Mouse (Mus musculus) intestine, embryonic 14.5 days (tissue): ENCODE results near the gene Ptprq. TPM values are rescaled to one million over a fixed set of nuclear protein-coding genes. Genes with fewer than 3 reads are reported as not detected.
A peak's percentile ranks its signal among the peaks of the same experiment; 100 is the strongest.

Experiments used
- ATAC-seq: fragments of 200-750 bp; cut with Nextera tagmentation; replicated peaks from 2 replicates; pipeline ENCODE4 v1.8.0; 2017; ENCODE audit warnings: low read depth, moderate number of reproducible peaks, moderate TSS enrichment, moderate library complexity; ENCODE audit not compliant: low FRiP score, low TSS enrichment
- DNase-seq: peaks from one replicate; pipeline ENCODE4 v3.0.0-alpha.2; 2018; ENCODE audit warnings: low spot score
- H3K27ac ChIP-seq: fragments of 300-500 bp; sonication (generic); 2 replicates; pipeline ENCODE4 v1.5.1; 2014; ENCODE audit warnings: low read depth, mild to moderate bottlenecking, control low read depth
- H3K27me3 ChIP-seq: fragments of 300-500 bp; sonication (generic); replicated peaks from 2 replicates; pipeline ENCODE4 v1.6.1; 2014; ENCODE audit warnings: low read length, control low read depth; ENCODE audit not compliant: control insufficient read depth, insufficient read depth
- H3K36me3 ChIP-seq: fragments of 300-500 bp; sonication (generic); 2 replicates; pipeline ENCODE4 v1.6.1; 2014; ENCODE audit warnings: low read length, control low read depth; ENCODE audit not compliant: control insufficient read depth, insufficient read depth
- H3K4me1 ChIP-seq: fragments of 300-500 bp; sonication (generic); replicated peaks from 2 replicates; pipeline ENCODE4 v1.6.1; 2014; ENCODE audit warnings: low read length, control low read depth, mixed read lengths; ENCODE audit not compliant: control insufficient read depth, insufficient read depth
- H3K4me2 ChIP-seq: fragments of 300-500 bp; sonication (generic); 2 replicates; pipeline ENCODE4 v1.6.1; 2014; ENCODE audit warnings: low read length
- H3K4me3 ChIP-seq: fragments of 300-500 bp; sonication (generic); 2 replicates; pipeline ENCODE4 v1.5.1; 2014; ENCODE audit warnings: low read depth, low read length, control low read depth, mixed read lengths
- H3K9ac ChIP-seq: fragments of 300-500 bp; sonication (generic); 2 replicates; pipeline ENCODE4 v1.6.1; 2014; ENCODE audit warnings: mild to moderate bottlenecking, low read length
- H3K9me3 ChIP-seq: fragments of 300-500 bp; sonication (generic); 2 replicates; pipeline ENCODE4 v1.6.1; 2016; ENCODE audit warnings: low read length, control low read depth; ENCODE audit not compliant: control insufficient read depth
- WGBS: fragments of 180-500 bp; shearing (Covaris S2); extraction: QIAGEN DNeasy Blood & Tissue Kit; methylation state at CpG from one replicate; pipeline ENCODE4 v1.1.7; 2014; 5-methylcytosine and 5-hydroxymethylcytosine counted together
- polyA plus RNA-seq: library from polyadenylated mRNA; unstranded; fragments of >200 nt; fragmentation: Nextera tagmentation; extraction: Ambion mirVana; gene quantifications from 2 replicates; pipeline ENCODE4 v1.2.1, GENCODE M21; 2014

The Ptprq gene
- polyA plus RNA-seq = 0.05 TPM in 1 of 2 replicates, not detected in the other

DNA sequence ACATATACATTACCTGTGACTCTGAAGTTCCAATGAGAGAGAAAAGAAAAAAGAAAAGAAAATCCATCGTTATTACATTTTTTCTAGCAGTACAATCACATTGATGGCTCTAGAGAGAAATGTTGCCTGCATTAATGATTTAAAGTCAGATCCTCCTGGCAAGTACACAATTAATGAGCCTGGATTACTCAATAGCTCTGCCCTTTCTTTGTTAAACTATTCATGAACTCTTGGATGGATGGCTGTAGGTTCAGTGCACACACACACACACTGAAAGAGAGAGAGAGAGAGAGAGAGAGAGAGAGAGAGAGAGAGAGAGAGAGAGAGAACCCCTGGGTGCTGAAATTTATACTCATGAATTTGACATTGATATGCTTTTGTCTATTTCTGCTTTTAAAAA lies at the start of gene Ptprq:
Ptprq (minus strand) TSS at position 246 of the 400 bp plus-strand sequence.
- Histone ChIP-seq H3K36me3 (no peaks in the 10 kb centered on the region), H3K27me3 (no peaks in the 10 kb centered on the region), H3K27ac (no peak within 1 kb of the TSS), H3K9me3 (no peaks in the 10 kb centered on the region), H3K9ac (no peak within 1 kb of the TSS), H3K4me3 (no peak within 1 kb of the TSS), H3K4me1 (no peaks in the 10 kb centered on the region), H3K4me2 (no peak within 1 kb of the TSS)
- no peak for DNase-seq
- no peak for ATAC-seq
- WGBS = 44% methylated on average over 1 of the region's 1 CpGs

DNA sequence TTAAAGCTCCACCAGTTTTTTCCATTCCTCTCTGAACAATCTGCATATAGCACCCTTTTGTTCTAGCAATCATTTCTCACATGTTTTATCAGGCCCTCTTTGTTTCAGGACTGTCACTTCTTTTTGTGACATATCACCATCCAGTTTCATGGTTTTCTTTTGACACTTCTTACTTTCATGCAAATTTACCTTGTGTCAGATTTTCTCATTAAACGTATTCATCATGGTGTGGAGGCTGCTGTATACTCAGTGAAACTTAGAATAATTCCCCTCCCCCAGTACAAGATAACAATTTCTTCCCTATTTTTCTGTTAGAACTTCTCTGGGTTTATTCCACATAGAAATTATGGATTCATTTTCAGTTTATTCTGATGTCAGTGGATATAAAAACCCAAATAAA lies 39.8 kb upstream of the Ptprq start:
- Histone ChIP-seq H3K4me1 (no peaks in the 10 kb centered on the region), H3K4me2 (no peak overlapping the region), H3K27me3 (no peaks in the 10 kb centered on the region), H3K4me3 (no peak overlapping the region), H3K9ac (no peak overlapping the region), H3K9me3 (no peaks in the 10 kb centered on the region), H3K27ac (no peak overlapping the region), H3K36me3 (no peaks in the 10 kb centered on the region)
- no peak for ATAC-seq
- WGBS = 84% methylated on average over 1 of the region's 1 CpGs
- no peak for DNase-seq

DNA sequence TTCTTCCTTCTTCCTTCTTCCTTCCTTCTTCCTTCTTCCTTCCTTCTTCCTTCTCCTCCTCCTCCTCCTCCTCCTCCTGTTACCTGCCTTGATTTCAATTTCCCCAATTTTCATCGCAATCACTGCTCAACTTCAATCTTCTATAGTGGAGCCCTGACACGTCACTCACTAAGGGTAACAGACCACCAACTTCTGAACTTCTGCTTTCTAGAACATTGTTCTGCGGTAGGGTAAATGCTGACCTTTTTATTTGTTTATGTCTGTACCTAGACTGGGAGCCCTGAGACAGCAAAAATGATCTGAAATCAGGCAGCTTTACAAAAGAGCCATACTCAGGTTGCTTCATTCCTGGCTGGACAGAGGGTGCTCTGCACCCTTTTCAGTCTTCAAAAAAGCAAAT lies 33.6 kb upstream of the Ptprq start:
- Histone ChIP-seq H3K9me3 (no peaks in the 10 kb centered on the region), H3K27me3 (no peaks in the 10 kb centered on the region), H3K27ac (no peak overlapping the region), H3K36me3 (no peaks in the 10 kb centered on the region), H3K4me2 (no peak overlapping the region), H3K9ac (no peak overlapping the region), H3K4me1 (no peaks in the 10 kb centered on the region), H3K4me3 (no peak overlapping the region)
- DNase-seq (no peak), ATAC-seq (no peak)
- 82% methylated on average over 3 of the region's 3 CpGs for WGBS

DNA sequence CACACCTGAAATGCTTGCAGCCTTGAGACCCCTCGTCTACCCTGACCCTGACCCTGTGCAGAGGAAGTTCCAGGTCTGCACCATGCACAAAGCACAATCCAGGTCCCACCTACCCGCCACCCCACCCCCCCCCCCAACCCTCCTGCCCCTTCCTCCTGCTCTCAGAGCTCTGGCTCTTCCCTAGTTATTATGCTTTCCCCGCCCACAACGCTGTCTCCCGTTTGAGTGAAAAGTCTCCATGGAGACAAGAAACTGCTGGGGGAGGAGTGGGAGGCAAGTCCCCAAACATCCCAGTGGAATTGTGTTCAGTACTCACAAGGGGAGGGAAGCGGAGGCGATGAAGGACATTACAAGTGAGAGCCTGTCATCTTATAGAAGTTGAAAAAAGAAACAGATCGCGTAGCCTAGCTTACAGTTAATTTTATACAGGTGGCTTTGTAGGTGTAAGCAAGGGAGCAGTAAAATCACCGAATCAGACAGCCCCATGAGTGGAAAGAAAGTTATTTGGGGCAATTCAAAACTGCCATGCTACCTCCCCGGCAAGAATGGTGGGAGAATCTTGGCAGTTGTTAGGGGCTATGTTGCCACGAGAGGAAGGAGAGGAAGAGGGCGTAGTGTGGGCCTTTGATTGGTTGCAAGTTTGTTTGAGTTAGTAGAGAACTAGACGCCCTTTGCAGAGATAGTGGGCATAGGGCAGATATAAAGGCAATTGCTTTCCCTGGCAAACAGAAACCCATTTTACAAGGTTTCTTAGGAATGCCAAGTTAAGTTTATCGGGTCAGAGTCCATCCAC lies 32.7 kb upstream of the Ptprq start:
- no peak overlapping the region for H3K4me3 ChIP-seq
- WGBS = 25% methylated on average over 15 of the region's 15 CpGs
- H3K27ac ChIP-seq = no peak overlapping the region

DNA sequence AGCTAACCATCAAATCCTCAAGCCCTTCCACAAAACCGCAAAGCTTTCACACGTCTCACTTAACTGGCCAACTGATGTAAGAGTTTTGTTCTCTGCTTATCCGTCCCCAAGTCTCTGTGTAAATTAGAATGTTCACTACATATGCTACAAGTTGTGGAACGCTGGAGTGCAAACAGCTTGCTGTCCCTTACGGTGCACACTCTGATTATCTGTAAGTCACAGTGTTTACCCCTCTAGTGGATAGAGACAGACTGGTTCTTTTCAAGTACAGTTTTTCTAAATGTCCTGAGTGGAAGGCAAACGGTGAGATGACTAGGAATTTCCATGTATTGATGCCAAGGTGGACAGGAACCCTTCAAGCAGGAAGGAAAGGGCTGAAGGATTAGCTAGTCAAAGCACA lies 32.1 kb upstream of the Ptprq start:
- no peaks in the 10 kb centered on the region for H3K9me3 ChIP-seq
- no peak overlapping the region for H3K9ac ChIP-seq
- H3K4me1 ChIP-seq = no peaks in the 10 kb centered on the region
- no peaks in the 10 kb centered on the region for H3K36me3 ChIP-seq
- WGBS = 38% methylated on average over 6 of the region's 6 CpGs
- DNase-seq (no peak), ATAC-seq (no peak)
- H3K4me3 ChIP-seq = no peak overlapping the region
- no peaks in the 10 kb centered on the region for H3K27me3 ChIP-seq
- H3K4me2 ChIP-seq = peak overlapping the region; percentile 34
- no peak overlapping the region for H3K27ac ChIP-seq

More for the DNA sequence above, 32.7 kb upstream of the Ptprq start:
- Histone ChIP-seq H3K4me1 (no peaks in the 10 kb centered on the region), H3K9ac (no peak overlapping the region), H3K4me2 (peak overlapping the region; percentile 34), H3K27me3 (no peaks in the 10 kb centered on the region), H3K9me3 (no peaks in the 10 kb centered on the region), H3K36me3 (no peaks in the 10 kb centered on the region)
- ATAC-seq (no peak), DNase-seq (no peak)

DNA sequence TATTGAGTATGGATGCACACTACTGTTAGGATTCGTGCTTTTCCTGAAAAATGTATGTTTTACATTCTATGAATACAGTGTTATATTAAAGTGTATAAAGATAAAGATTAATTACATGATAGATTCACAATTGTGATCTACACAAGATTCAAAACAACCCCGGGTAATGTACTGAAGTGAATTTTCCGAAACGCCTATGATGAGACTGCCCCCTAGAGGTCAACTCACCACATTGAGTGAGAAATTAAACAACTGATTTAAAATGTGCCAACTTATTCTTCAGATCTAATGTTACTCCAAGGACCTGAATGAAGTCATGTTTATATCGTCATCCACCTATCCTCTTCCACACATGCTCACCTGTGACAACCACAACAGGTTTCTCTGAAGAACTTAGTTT lies 27.7 kb upstream of the Ptprq start:
- H3K9me3 ChIP-seq = no peaks in the 10 kb centered on the region
- no peaks in the 10 kb centered on the region for H3K36me3 ChIP-seq
- no peak overlapping the region for H3K27ac ChIP-seq
- H3K9ac ChIP-seq = no peak overlapping the region
- WGBS = 18% methylated on average over 5 of the region's 5 CpGs
- no peak overlapping the region for H3K4me2 ChIP-seq
- H3K4me3 ChIP-seq = no peak overlapping the region
- DNase-seq (no peak), ATAC-seq (no peak)
- 0 out of 2 replicates have a peak, but pooled peaks cover 2% of the 10 kb centered on the region for H3K4me1 ChIP-seq
- H3K27me3 ChIP-seq = no peaks in the 10 kb centered on the region

DNA sequence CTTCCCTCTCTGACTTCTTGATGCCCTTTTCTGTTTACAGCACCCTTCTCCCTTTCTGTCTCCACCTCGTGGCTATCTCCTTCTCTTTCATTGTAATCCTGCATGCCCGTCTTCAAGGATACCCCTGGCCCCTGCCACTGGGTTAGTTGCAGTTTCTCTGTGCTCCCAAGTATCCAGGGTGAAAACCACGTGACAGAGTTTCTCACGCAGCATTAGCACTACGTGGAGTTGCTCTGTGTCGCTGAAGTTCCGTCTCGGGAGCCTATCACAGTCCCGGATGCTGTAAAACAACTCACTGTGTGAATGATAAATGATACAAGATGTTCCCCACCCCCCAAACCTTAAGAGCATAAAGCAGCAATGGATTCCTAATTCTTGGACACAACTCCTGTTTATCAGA lies 26.9 kb upstream of the Ptprq start:
- no peak overlapping the region for H3K9ac ChIP-seq
- no peaks in the 10 kb centered on the region for H3K27me3 ChIP-seq
- H3K9me3 ChIP-seq = no peaks in the 10 kb centered on the region
- 0 out of 2 replicates have a peak, but pooled peaks cover 2% of the 10 kb centered on the region for H3K4me1 ChIP-seq
- DNase-seq = no peak
- 10% methylated on average over 9 of the region's 9 CpGs for WGBS
- no peak overlapping the region for H3K4me3 ChIP-seq
- H3K4me2 ChIP-seq = peak overlapping the region; percentile 30
- no peak for ATAC-seq
- no peaks in the 10 kb centered on the region for H3K36me3 ChIP-seq
- H3K27ac ChIP-seq = no peak overlapping the region

DNA sequence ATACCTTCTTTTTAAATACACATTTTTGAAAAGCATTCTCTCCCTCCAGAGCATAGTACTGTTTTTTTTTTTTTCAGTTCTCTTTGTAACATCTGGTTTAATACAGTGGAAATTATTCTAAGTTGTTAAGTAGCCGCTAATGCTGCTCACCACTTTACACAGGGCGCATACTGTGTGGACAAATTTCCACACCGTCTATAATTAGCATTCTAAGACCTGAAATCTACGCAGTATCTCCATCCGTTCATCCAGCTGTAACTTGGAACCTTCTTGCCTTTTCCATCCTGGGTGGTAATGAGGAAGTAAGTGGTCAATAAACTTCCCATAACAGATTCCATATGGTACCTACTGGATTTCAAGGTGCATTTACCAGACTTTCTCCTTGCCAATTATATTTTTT lies 20.0 kb upstream of the Ptprq start:
- no peak overlapping the region for H3K27ac ChIP-seq
- H3K27me3 ChIP-seq = no peaks in the 10 kb centered on the region
- 85% methylated on average over 5 of the region's 5 CpGs for WGBS
- H3K4me1 ChIP-seq = no peaks in the 10 kb centered on the region
- DNase-seq = no peak
- H3K4me3 ChIP-seq = no peak overlapping the region
- no peaks in the 10 kb centered on the region for H3K36me3 ChIP-seq
- H3K4me2 ChIP-seq = no peak overlapping the region
- H3K9me3 ChIP-seq = no peaks in the 10 kb centered on the region
- no peak for ATAC-seq
- no peak overlapping the region for H3K9ac ChIP-seq

DNA sequence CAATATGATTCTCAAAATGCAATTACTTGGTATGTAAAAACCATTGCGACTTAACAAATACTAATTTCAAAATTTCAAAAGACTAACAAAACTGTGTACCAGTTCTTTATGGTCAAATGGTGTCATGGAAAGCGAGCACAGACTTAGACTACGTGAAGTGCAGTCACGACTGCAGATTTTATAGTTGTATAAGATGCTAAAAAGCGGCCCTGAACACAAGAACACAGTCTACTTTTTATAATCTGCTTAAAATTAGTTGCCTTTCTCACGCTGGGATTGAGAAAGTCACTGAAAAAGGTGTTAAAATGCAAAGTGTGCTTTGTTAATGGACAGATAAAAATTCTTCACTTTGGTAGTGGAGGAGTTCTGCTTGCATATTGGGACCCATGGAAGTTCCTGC lies 17.9 kb upstream of the Ptprq start:
- DNase-seq (no peak), ATAC-seq (no peak)
- Histone ChIP-seq H3K4me1 (no peaks in the 10 kb centered on the region), H3K36me3 (no peaks in the 10 kb centered on the region), H3K9ac (no peak overlapping the region), H3K27me3 (no peaks in the 10 kb centered on the region), H3K4me2 (no peak overlapping the region), H3K27ac (no peak overlapping the region), H3K4me3 (no peak overlapping the region), H3K9me3 (no peaks in the 10 kb centered on the region)
- WGBS = 84% methylated on average over 6 of the region's 6 CpGs
